Mouse (Mus musculus) midbrain, embryonic 10.5 days (tissue): ENCODE data around the gene Ror1. TPM values are rescaled to one million over a fixed set of nuclear protein-coding genes. Genes with fewer than 3 reads are reported as not detected.

Source experiments
- DNase-seq: peaks from one replicate; pipeline ENCODE4 v3.0.0-alpha.2; 2017; ENCODE audit warnings: low spot score
- H3K27ac ChIP-seq: fragments of 300-500 bp; sonication (generic); replicated peaks from 2 replicates; pipeline ENCODE4 v1.5.1; 2016; ENCODE audit warnings: mild to moderate bottlenecking
- H3K27me3 ChIP-seq: fragments of 300-500 bp; sonication (generic); 2 replicates; pipeline ENCODE4 v1.6.1; 2016; ENCODE audit warnings: low read depth, mild to moderate bottlenecking; ENCODE audit not compliant: poor library complexity, severe bottlenecking
- H3K36me3 ChIP-seq: fragments of 300-500 bp; sonication (generic); 2 replicates; pipeline ENCODE4 v1.6.1; 2016; ENCODE audit warnings: mild to moderate bottlenecking, moderate library complexity
- H3K4me1 ChIP-seq: fragments of 300-500 bp; sonication (generic); 2 replicates; pipeline ENCODE4 v1.6.1; 2016
- H3K4me3 ChIP-seq: fragments of 300-500 bp; sonication (generic); 2 replicates; pipeline ENCODE4 v1.5.1; 2016; ENCODE audit warnings: mild to moderate bottlenecking, moderate library complexity
- H3K9me3 ChIP-seq: fragments of 300-500 bp; sonication (generic); replicated peaks from 2 replicates; pipeline ENCODE4 v1.6.1; 2016; ENCODE audit warnings: mild to moderate bottlenecking
- WGBS: fragments of 180-500 bp; shearing (Covaris S2); methylation state at CpG from one replicate; pipeline ENCODE4 v1.1.7; 2016; 5-methylcytosine and 5-hydroxymethylcytosine counted together
- polyA plus RNA-seq: library from polyadenylated mRNA; unstranded; fragments of >200 nt; fragmentation: Nextera tagmentation; extraction: Ambion mirVana; gene quantifications from 2 replicates; pipeline ENCODE4 v1.2.1, GENCODE M21; 2016

Gene Ror1
- polyA plus RNA-seq, 1 experiment from 2014 or later = 5.9 TPM

DNA sequence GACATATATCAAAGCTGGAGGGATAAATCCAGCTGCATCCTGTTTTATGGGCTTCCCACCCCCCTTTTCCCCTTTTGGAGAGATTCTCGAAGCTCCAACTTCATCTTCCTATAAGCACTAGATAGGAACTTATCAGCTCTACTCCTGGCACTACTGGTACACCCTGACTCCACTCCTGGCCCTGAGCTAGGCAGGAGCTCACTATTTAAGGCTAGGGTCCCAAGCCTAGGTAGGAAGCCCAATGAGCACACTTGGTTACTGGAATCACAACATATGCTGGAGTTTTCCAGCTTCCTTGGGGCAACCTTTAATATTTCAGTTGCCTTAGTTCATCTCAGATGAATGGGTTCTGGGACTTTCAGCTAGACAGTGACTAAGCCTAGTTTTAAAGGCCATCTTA, 156.5 kb downstream of the Ror1 start:
- H3K27ac ChIP-seq = no peak overlapping the region
- H3K4me3 ChIP-seq = no peak overlapping the region
- H3K9me3 ChIP-seq = no peaks in the 10 kb centered on the region
- H3K4me1 ChIP-seq = peaks cover 39% of the 10 kb centered on the region
- WGBS = 73% methylated on average over 1 of the region's 1 CpGs
- no peak for DNase-seq
- H3K27me3 ChIP-seq = no peaks in the 10 kb centered on the region; the same call in 1 of the 2 replicates
- no peaks in the 10 kb centered on the region for H3K36me3 ChIP-seq

DNA sequence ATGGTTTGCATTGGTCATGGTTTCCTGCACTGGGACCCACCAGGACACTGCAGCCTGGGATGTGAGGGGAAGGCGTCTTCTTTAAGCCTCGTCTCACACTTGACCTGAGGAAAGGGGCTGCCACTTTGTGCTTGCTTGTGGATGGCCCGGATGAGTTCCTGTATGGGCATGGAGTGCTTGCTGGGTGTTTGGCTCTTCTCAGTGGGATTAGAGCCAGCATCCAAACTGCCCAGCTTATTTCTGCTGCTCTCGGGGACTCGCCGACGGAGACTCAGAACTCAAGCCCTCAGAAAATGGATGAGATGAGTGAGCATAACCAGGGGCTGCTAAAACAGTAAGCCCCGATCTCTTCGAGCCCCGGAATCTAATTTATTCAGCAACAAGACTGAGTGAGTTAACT, 157.1 kb downstream of the Ror1 start:
- no peaks in the 10 kb centered on the region; the same call in 1 of the 2 replicates for H3K27me3 ChIP-seq
- H3K27ac ChIP-seq = peak overlapping the region; percentile 46; the same call in 1 of the 2 replicates
- no peak overlapping the region for H3K4me3 ChIP-seq
- H3K9me3 ChIP-seq = no peaks in the 10 kb centered on the region
- DNase-seq = no peak
- peaks cover 41% of the 10 kb centered on the region for H3K4me1 ChIP-seq
- H3K36me3 ChIP-seq = no peaks in the 10 kb centered on the region
- WGBS = 74% methylated on average over 10 of the region's 10 CpGs

DNA sequence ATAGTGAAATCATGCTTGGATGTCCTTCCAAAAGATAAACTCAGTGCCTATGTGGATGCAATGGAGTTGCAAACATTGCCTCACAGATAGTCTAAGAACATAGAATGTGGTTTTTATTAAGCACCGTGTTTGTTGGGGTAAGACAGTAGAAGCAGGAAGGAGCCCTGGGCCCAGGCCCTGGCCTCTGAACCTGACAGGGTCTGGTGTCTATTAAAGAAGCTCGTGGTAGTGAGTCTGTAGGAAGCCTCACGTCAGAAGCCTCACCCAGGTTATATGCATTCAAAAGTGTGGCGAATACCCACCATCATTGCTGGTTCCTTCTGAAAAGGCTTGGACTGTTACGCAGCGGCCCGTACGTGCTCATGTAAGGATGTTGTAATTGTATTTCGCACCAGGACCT, 157.8 kb downstream of the Ror1 start:
- Histone ChIP-seq H3K4me3 (no peak overlapping the region), H3K9me3 (no peaks in the 10 kb centered on the region), H3K4me1 (peaks cover 41% of the 10 kb centered on the region), H3K27ac (no peak overlapping the region), H3K27me3 (no peaks in the 10 kb centered on the region; the same call in 1 of the 2 replicates), H3K36me3 (no peaks in the 10 kb centered on the region)
- DNase-seq = no peak
- 83% methylated on average over 9 of the region's 9 CpGs for WGBS

DNA sequence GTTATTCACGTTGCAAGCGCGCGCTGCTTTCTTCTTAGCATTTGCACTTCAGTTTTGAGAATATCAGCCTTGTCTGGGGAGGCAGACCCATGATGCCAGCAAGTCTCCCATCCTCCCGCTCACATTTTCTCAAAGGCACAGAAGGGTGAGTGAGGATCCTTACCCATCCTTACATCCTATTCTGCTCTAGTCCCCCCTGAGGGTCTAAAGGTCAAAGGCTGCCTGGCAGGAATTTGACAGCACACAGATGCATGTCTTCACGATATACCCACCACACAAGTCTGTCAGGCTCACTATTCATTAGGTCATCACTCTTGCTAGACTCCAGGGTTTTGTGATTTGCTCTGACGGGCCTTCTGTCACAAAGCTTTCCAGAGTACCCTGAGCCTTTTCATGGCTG, 158.2 kb downstream of the Ror1 start:
- Histone ChIP-seq H3K4me3 (no peak overlapping the region), H3K27ac (no peak overlapping the region), H3K4me1 (peaks cover 41% of the 10 kb centered on the region), H3K27me3 (no peaks in the 10 kb centered on the region; the same call in 1 of the 2 replicates), H3K36me3 (no peaks in the 10 kb centered on the region), H3K9me3 (no peaks in the 10 kb centered on the region)
- peak; percentile 22 for DNase-seq
- 67% methylated on average over 7 of the region's 7 CpGs for WGBS

DNA sequence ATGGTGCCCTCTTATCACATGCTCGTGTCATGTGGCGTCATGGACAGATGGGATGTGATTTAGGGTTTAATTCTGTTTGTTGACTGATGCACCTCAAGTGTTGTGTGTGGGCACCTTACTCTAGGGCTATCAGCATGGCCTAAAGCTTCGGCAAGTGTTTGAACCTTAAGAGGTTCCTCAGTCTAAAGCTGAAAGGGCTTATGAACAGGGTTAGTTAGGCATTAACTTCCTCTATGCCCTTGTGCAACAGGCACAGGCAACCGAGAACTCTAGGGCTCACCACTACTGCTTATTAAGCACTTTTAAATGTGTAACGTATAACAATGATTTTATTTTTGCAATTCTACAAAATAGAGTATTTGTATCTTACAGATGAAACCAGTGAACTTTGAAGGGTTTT, 162.9 kb downstream of the Ror1 start:
- peaks cover 30% of the 10 kb centered on the region for H3K4me1 ChIP-seq
- H3K27me3 ChIP-seq = no peaks in the 10 kb centered on the region; the same call in 1 of the 2 replicates
- no peak overlapping the region for H3K27ac ChIP-seq
- DNase-seq = no peak
- 91% methylated on average over 5 of the region's 5 CpGs for WGBS
- no peak overlapping the region for H3K4me3 ChIP-seq
- H3K9me3 ChIP-seq = no peaks in the 10 kb centered on the region
- H3K36me3 ChIP-seq = no peaks in the 10 kb centered on the region

DNA sequence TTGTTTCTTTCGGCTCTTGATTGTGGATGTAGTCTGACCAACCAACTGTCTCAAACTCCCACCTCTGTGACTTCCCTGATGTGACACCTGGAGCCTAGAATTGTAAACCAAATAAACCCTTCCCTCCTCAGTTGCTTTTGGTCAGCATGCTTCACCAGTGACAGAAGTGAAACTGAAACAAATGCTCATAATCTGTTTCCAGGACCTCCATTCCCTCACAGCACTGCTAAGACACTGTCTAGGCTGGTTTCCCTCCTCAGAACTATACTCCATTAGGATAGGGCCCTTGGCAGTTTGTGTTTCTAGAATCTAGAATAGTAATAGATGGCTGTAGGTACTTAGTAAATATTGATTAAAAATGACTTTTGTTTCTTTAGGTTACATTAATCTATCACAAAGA, 168.3 kb downstream of the Ror1 start:
- H3K4me1 ChIP-seq = no peaks in the 10 kb centered on the region
- H3K27ac ChIP-seq = no peak overlapping the region
- no peak for DNase-seq
- 97% methylated on average over 1 of the region's 1 CpGs for WGBS
- no peaks in the 10 kb centered on the region for H3K36me3 ChIP-seq
- H3K27me3 ChIP-seq = no peaks in the 10 kb centered on the region
- no peaks in the 10 kb centered on the region for H3K9me3 ChIP-seq
- H3K4me3 ChIP-seq = no peak overlapping the region

DNA sequence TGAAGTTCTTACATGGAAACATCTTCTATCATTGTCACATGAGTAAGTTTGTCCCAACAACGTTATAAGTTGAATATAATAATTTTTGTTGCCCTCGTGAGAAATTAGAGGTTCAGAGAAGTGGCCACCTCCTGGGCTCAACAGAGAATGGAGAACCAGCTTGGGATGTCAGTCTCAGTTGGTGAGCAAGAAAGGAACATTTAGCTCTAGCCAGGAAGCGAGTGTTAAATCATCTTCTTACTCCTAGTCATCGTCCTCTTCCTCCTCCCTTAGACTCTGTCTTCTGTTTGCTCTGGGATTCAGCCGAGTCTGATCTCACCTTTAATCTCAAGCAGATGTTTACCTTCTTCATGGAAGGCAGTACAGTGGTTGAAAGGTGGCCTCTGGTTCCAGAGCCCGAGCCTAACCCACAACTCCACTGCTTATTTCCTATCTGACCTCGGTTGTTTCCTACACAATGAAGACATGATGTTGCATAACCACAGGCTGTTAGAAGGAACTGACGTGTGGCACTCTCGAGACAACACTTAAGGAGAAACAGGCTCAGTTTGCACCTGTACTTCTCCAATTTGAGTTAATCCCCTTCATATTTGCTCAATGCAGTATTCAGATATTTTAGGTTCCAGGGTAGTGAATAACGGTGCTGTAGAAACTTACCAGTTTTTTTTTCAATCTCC, 175.6 kb downstream of the Ror1 start:
- H3K36me3 ChIP-seq = no peaks in the 10 kb centered on the region
- no peaks in the 10 kb centered on the region for H3K9me3 ChIP-seq
- no peak overlapping the region for H3K4me3 ChIP-seq
- 85% methylated on average over 10 of the region's 10 CpGs for WGBS
- 0 out of 2 replicates have a peak overlapping the region, but pooled peaks have one; percentile 17 for H3K27ac ChIP-seq
- DNase-seq = no peak
- H3K27me3 ChIP-seq = no peaks in the 10 kb centered on the region
- peaks cover 10% of the 10 kb centered on the region for H3K4me1 ChIP-seq

DNA sequence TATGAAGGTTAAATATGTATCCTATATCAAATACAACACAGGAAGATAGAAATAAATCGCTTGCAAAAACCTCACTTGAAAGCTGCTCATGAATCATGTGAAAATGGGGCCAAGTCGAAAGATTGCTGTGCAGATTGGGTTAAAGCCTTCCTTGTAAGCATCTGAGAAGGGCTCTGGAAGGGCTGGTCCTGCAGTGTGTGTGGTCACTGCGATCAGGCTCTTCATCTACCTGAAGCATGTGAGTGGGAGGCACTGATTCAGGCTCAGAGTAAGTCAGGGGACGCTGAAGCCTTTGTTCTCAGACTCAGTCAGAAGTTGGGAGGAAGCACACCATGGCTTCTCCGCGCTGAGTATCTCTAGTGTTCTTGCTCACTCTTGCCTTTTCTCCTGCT, 176.1 kb downstream of the Ror1 start:
- H3K4me1 ChIP-seq = peaks cover 10% of the 10 kb centered on the region
- no peaks in the 10 kb centered on the region for H3K36me3 ChIP-seq
- WGBS = 72% methylated on average over 6 of the region's 6 CpGs
- H3K9me3 ChIP-seq = no peaks in the 10 kb centered on the region
- no peak overlapping the region for H3K4me3 ChIP-seq
- no peak for DNase-seq
- H3K27ac ChIP-seq = peak overlapping the region; percentile 17; the same call in 1 of the 2 replicates
- H3K27me3 ChIP-seq = no peaks in the 10 kb centered on the region

DNA sequence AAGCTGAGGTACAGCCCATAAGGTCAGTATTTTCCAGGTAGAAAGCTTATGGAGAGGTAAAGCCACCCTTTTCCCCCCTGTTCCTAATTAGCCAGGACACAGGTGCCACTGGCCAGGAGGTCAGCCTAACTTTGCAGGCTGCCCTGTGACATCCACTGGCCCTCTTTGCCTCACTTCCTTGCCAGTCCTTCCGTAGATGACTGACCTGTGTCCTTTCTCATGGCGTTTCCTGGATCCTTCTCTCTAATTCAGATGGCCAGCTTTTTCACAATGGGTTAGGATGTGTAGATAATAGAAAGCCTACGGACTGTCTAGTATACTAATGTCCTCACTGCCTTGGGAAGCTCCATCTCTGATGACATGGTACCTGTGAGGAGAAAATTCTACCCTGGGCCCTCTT, 177.8 kb downstream of the Ror1 start:
- Histone ChIP-seq H3K9me3 (no peaks in the 10 kb centered on the region), H3K27ac (no peak overlapping the region), H3K36me3 (no peaks in the 10 kb centered on the region), H3K4me1 (peaks cover 10% of the 10 kb centered on the region), H3K27me3 (no peaks in the 10 kb centered on the region), H3K4me3 (no peak overlapping the region)
- WGBS = 87% methylated on average over 3 of the region's 3 CpGs
- no peak for DNase-seq

DNA sequence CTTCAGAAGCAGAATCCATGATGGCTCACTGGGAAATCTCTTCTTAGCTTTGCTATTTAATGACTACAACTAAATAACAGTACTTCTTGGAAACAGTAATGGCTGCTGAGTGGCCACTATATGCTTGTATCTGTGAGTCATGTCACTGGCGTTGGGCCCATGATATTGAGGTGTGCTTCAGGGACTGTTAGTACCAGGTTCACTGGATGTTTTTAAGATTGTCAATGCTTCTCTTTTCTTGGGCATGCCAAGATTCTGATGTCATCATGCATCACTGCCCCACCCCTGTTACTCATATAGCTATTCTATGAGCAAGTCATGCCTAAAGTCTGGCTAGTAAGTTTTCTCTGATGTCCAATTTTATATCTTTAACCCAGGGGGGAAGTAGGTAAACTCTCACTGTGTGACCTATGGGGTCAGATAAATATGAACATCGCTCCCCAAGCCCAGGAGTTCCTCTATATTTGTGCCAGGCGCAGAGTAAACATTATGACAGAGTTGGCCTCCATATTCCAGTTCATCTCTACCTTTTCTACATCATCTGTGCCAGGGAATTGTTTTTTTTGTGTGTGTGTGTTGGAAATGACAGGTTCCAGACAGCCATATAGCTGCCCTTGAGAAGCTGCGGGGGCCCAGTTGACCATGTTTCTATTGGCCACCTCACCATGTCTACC, 178.4 kb downstream of the Ror1 start:
- no peak for DNase-seq
- H3K4me3 ChIP-seq = no peak overlapping the region
- H3K36me3 ChIP-seq = no peaks in the 10 kb centered on the region
- H3K9me3 ChIP-seq = no peaks in the 10 kb centered on the region
- WGBS = 92% methylated on average over 4 of the region's 4 CpGs
- H3K4me1 ChIP-seq = peaks cover 10% of the 10 kb centered on the region
- no peak overlapping the region for H3K27ac ChIP-seq
- no peaks in the 10 kb centered on the region for H3K27me3 ChIP-seq

DNA sequence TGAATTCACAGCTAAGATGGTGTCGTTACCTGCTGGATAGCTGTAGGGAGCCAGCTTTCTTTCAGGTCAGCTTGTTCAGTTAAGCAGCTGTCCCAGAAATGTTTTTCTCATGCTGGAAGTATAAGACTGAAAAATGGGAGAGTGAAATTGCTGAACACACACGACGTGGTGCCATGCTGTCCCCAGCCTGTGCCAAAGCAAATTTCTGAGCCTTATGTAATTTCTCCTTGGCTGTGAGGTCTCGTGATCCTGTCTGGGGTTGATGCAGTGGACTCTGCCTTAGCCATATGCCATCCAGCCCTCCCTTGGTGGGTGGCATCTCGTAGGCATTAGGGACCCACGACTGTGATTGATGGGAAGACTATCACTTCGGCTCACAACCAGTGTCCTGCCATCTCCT, 180.9 kb downstream of the Ror1 start:
- Histone ChIP-seq H3K36me3 (no peaks in the 10 kb centered on the region), H3K27me3 (no peaks in the 10 kb centered on the region), H3K4me3 (no peak overlapping the region), H3K27ac (no peak overlapping the region), H3K4me1 (peaks cover 10% of the 10 kb centered on the region), H3K9me3 (no peaks in the 10 kb centered on the region)
- DNase-seq = no peak
- 85% methylated on average over 7 of the region's 7 CpGs for WGBS

DNA sequence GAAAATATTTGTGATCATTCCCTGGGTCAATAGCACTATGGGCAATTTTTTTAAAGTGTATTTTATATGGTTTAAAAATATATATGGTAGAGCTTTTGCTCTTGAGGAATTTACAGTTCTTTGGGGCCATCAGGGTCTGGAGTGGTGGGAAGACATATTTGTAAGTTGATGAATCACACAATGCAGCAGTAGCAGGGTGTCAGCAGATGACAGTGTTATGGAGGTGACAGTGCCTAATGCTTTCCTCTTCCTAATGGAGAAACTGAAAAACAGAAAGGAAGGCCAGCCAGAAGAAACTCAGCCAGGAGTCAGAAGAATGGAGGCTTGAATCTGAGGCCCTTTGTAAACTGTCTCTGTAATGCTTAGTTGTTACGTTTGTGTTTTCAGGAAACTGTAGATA, 181.4 kb downstream of the Ror1 start:
- DNase-seq = no peak
- no peaks in the 10 kb centered on the region for H3K36me3 ChIP-seq
- H3K27me3 ChIP-seq = no peaks in the 10 kb centered on the region
- H3K27ac ChIP-seq = no peak overlapping the region
- no peak overlapping the region for H3K4me3 ChIP-seq
- H3K9me3 ChIP-seq = no peaks in the 10 kb centered on the region
- peaks cover 6% of the 10 kb centered on the region for H3K4me1 ChIP-seq
- 88% methylated on average over 1 of the region's 1 CpGs for WGBS

DNA sequence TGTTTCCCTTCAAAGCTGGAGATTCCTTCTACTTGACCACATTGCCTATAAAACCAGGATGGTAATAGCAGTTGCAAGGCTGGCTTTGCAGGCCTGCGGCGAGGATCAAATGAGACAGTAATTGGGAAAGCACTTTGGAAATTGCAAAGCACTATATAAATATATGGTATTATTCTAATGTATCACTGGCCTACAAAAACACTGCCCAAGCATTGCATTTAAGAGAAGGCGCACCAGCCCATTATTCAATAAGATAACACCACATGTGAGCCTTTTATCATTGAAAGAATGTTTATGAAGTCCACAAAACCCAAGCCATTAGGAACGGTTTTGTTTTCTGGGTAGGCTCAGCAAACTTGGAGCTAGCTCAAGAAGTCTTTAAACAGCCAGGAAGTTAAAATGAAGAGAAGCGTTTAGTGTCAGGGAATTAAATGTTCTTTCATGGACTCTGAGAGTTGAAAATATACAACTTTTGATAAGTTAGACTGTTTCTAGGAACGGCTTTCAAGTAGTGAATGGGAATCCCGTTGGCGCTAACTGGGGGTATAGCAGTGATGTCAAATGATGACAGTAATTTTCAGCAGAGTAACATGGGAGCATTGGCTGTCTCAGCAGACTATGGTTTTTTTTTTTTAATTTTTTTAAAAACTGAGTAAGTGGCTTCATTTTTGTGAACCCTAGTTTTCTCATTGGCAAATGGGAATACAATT, 187.7 kb downstream of the Ror1 start:
- no peaks in the 10 kb centered on the region for H3K9me3 ChIP-seq
- H3K4me1 ChIP-seq = peaks cover 6% of the 10 kb centered on the region
- H3K4me3 ChIP-seq = no peak overlapping the region
- no peak for DNase-seq
- 95% methylated on average over 8 of the region's 8 CpGs for WGBS
- H3K27ac ChIP-seq = no peak overlapping the region
- H3K27me3 ChIP-seq = no peaks in the 10 kb centered on the region
- H3K36me3 ChIP-seq = no peaks in the 10 kb centered on the region
